Mouse (Mus musculus) adrenal gland, postnatal 25 days (tissue): ENCODE results near the gene Pfdn2. TPM values are rescaled to one million over a fixed set of nuclear protein-coding genes. Genes with fewer than 3 reads are reported as not detected.
A peak's percentile ranks its signal among the peaks of the same experiment; 100 is the strongest.
"Not testable (repeated sequence)": the region's sequence is repeated elsewhere in the genome, so short reads cannot be mapped to it uniquely, and the experiment has no call there.

Experiments
- DNase-seq: peaks from one replicate; pipeline ENCODE4 v3.0.0; 2021; ENCODE audit warnings: mixed read lengths
- long read RNA-seq: library from polyadenylated mRNA; stranded (forward); transcript quantifications from one replicate; pipeline ENCODE4 v2.0.0, GENCODE M21; 2021
- total RNA-seq: library from RNA; stranded (reverse); gene quantifications from 2 replicates; pipeline ENCODE4 v1.2.3, GENCODE M21; 2021

Gene Pfdn2
- total RNA-seq = 140 and 145 TPM in 2 replicates
- long read RNA-seq, transcript Pfdn2-202 (4 exons, 1,735 nt) = major isoform, 59 of 70 reads
- long read RNA-seq, partial matches to known transcripts = 3 of 70 reads
- long read RNA-seq, other reads (novel, unspliced or antisense) = 6 of 70 reads

DNA sequence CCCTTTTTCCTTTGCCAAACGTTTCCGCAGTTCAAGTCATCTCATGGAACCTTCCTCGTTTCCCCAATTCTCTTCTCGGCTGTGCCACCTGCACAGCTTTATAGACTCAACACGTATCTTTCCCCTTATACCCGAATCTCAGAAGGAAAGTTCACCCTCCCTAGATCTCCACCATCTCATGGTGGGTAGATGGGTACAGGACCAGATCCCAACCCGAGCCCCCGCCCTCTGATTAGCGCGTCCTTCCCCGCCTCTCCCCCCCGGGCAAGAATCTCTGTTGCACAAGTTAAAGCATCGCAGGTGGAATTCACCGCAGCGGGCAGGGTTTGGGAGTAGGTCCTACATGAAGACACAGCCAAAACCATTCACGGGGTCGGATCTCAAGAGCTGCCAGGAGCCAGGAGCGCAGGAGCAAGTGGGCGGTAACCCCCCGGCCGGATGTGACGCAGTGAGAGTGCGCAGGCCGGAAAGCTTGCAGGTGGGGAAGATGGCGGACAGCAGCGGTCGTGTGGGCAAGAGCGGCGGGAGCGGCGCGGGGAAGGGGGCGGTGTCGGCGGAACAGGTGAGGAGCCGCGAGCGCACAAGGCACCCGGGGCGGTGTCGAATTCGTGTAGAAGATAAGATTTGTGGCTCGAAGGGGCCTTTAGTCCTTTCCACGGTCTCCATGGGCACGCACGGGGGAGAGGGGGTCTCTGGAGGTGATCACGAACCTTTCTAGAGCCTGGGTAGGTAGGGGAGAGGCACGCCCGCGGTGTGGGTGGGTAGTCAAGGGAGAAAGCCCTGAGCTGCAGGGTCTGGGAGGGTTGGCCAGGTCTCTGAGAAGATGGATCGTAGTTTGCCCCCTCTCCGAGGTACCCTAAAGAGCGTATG is at the start of gene Pfdn2, which contains the start of gene Nit1:
TSS of gene Pfdn2 (plus strand) at position 446 of the 870 bp plus-strand sequence.
TSS of gene Nit1 (minus strand) at position 422 of the 870 bp plus-strand sequence.
- peak; percentile 93 for DNase-seq

GRCm38 (mm10) chr1:171298226-171298625 is 47.2 kb upstream of the Pfdn2 start:
- no peak for DNase-seq

DNA sequence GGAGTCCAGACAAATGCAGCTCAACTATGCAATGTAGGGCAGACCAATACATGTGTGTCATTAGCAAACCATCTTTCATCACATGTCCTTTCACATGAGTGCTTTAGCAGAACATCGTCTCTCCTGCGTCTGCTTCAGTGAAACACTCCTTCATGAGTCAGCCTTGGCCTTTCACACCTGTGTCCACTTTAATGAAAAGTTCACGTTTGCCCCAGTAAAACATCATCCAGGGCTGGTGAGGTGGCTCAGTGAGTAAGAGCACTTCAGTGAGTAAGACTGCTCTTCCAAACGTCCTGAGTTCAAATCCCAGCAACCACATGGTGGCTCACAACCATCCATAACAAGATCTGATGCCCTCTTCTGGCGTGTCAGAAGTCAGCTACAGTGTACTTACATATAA is 39.3 kb upstream of the Pfdn2 start:
- DNase-seq = not testable (repeated sequence)

DNA sequence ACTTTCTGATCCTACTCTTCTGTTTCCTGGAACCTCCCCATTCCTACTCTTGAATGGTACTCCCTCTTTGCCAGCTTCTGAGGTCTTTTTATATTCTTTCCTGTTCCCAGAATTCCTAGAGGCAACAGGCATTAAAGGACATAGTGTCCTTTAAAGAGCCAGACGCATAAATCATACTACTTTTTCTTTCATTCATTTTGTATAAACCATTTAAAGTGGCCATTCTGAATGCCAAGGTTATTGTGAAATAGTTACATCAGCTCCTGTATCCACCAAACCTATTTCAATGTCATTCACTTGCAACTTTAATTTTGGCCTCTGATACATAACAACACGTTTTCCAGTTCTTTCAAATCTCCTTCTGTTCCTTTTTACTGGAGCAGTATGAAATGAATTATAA is 36.1 kb upstream of the Pfdn2 start:
- no peak for DNase-seq

DNA sequence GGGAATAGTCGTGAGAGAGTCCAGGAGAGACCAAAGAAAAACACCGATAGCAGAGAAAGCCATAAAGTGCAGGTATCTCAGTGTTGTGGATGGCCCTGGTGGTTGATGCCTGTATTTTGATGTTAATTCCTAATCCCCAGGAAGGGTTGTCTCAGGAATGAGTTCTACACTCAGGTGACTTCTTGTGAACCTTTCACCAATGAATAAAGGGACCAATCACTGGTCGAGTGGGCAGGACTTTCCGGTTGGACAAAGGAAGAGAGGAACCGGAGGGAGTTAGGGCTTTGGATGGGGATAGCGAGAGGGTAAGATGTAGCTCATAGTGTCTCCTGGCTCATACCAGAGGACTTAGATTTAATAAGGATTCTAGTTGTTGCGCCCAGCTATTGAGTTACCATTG is 25.7 kb upstream of the Pfdn2 start:
- DNase-seq = no peak

- no peak for DNase-seq
Observed at GRCm38 (mm10) chr1:171320151-171320550, 25.3 kb upstream of the Pfdn2 start.

- no peak for DNase-seq
Observed at GRCm38 (mm10) chr1:171321415-171321814, 24.1 kb upstream of the Pfdn2 start.

DNA sequence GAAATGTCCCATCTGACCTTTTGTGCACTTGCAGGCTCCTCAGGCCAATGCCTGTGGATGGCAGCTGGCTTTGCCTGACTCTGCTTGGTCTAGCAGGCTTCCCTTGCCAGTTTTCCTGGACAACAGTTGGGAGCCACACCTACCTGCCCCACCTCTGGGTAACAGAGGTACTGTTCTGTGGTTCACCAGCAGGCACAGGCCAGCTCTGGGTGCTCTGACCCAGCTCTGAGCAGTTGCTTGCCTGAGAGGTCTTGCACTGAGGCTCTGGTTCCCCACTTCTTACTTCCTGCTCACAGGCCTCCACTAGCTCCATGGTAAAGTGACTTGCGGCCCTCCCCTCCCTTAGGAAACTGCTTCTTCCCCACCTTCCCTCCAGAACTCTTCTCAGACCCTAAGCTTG is 23.5 kb upstream of the Pfdn2 start:
- no peak for DNase-seq

DNA sequence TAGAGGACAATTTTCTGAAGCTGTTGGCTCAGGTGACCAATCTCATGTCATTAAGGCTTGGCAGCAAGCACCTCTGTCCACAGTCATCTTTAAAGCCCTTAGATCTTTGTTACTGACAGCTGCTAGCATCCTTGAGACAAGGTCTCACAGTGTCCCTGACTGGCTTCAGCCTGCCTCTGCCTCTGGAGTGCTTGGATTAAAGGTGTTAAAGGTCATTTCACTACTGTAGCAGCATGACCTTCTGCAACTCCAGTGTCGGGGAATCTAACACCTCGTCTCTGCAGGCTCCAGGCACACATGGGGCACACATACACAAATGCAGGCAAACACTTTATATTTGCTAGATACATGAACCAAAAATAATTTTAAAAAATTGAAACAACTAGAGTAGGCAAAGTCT is 19.9 kb upstream of the Pfdn2 start:
- DNase-seq = no peak

DNA sequence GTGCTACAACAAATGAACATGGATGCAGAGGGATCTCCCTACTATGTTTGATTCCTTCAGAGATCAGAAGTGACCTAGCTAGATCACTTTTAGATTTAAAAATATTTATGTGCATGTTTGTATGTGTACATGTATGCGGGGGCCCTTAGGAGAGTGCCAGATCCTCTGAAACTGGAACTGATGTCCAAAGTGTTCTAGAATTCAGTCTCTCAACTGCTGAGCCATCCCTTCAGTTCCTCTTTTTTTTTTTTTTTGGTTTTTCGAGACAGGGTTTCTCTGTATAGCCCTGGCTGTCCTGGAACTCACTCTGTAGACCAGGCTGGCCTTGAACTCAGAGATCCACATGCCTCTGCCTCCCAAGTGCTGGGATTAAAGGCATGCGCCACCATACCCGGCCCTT is 18.9 kb upstream of the Pfdn2 start:
- DNase-seq = not testable (repeated sequence)

- DNase-seq = no peak
Observed at GRCm38 (mm10) chr1:171328244-171328643, 17.2 kb upstream of the Pfdn2 start.

GRCm38 (mm10) chr1:171328839-171329432 is 16.5 kb upstream of the Pfdn2 start, which contains the start of gene Dedd:
Dedd (plus strand) TSS chr1:171329145.
- peak; percentile 85 for DNase-seq

- DNase-seq = peak; percentile 82
Observed at GRCm38 (mm10) chr1:171329433-171330215, 15.8 kb upstream of the Pfdn2 start.

DNA sequence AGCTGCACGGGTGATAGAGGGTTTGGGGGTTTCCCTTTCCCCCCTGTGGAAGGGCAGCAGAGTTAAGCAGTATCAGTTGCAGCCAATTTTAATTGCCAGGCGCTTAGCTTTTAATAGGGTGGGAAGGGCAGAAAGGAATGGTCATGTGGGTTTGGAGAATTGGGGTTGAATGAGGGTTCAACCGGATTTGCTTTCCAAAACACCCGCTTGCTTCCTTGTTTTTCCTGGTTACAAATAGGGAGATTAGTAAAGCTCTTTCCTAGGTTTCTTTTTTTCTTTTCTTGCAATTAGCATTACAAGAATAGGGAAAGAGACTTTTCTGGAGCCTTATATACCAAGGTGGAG is 15.3 kb upstream of the Pfdn2 start:
- no peak for DNase-seq

DNA sequence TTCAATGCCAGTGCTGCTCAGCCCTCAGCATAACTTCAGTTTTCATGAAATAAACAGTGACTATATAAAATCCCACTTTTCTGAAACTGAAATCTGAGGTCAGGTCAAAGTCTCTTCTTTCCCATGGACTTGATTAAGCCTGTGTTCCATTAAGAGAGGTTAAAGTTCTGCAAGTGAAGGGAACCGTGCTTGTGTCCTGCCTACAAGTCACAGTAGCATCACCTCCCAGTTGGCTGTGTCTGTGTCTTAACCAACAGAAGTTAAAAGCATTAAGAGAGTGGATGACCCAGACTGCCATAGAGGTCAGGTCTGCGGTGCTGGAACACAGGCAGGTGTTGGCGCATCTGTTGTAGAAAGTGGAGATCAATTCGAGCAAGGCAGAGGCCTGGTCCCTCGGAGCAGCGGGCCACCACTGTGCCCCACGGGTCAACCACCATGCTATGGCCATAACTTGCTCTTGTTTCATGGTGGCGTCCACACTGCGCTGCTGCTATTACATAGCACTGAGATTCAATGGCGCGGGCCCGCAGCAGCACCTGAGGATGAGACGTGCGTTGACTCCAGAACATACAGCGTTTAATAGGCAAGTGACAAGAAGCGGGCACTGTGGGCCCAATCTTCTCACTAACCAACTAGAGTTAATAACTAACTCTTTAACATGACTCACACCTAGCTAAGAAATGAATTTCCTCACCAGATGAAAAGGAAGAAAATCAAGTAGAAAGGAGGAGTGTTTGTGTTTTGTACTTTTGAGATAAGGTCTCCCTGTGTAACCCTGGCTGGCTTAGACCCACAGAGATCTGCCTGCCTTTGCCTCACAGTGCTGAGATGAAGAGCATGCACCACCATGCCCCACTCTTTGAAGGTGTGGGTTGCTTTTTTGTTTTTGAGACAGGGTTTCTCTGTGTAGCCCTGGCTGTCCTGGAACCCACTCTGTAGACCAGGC is 2.9 kb upstream of the Pfdn2 start:
- DNase-seq = no peak

DNA sequence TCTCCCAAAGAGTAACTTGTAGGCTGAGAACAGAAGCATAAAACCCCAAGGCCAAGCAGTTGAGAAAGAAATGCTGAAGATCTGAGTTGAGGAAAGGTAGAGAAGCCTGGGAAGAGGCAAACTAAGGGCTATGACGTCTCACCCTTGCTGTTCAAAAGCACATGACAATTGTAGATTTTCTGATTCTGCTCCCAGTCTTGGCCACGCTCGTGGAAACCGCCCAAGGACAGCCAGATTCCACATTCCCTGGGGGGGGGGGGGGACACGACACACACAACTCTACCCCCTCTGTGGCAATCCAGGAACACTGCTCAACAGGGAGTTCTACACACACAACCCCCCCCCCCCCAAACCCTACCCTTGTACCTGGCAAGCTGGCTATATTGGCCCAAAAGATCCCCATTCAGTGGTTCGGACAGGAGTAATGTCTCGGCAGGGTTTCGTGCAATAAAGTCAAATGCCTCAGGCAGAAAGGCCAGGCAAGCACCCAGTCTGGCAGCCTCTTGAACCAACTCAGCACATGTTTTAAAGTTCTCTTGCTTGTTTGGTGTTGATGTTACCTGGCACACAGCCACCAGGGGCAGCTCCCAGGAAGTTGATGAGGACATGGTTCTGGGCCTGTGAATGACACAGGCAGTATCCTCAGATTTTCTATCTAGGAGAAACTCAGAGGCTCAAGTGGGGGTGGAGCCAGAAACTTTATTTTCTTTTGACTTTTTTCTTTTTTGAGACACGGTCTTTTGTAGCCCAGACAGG is 1.4 kb upstream of the Pfdn2 start:
- peak; percentile 47 for DNase-seq

DNA sequence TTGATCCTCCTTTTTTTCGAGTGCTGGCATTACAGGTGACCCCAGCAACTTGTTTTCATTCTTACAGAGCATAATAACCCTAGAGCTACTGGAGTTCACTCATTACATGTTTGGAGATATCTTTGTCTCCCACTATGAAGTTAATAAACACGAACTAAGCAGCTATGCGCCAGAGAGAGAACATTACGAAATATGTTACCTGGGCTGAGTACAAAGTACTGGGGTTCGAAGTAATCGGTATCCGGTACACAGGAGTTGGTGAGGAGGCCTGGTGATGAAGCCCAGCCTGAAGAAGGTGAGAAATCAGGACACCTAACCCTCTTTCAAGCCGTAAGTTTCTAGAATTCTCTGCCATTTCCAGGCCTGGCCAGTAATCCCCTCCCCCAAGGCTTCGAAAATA is 755 bp upstream of the Pfdn2 start:
- no peak for DNase-seq

GRCm38 (mm10) chr1:171346095-171346450 is 603 bp downstream of the Pfdn2 start:
- DNase-seq = no peak

- DNase-seq = peak; percentile 36
Observed at GRCm38 (mm10) chr1:171348665-171349064, 3.2 kb downstream of the Pfdn2 start.

- no peak for DNase-seq
Observed at GRCm38 (mm10) chr1:171349210-171349609, 3.7 kb downstream of the Pfdn2 start.
